Mouse (Mus musculus): ENCODE data around the gene Sh3gl3. TPM values are rescaled to one million over a fixed set of nuclear protein-coding genes. Genes with fewer than 3 reads are reported as not detected.

The Sh3gl3 gene
- under 1 TPM; 0.51 to 0.67 TPM for total RNA-seq (2021)

- no peak for DNase-seq
- intact Hi-C loops (cut with DNase I) = no loop called here
Observed at GRCm38 (mm10) chr7:82173540-82173939, at the start of gene Sh3gl3. Sh3gl3 (plus strand) TSS chr7:82173840.

- no peak for DNase-seq
Observed at GRCm38 (mm10) chr7:82138196-82138595, 35.4 kb upstream of the Sh3gl3 start.

GRCm38 (mm10) chr7:82147151-82147550, 26.5 kb upstream of the Sh3gl3 start:
- intact Hi-C loops (cut with DNase I) = no loop called here
- no peak for DNase-seq

More at GRCm38 (mm10) chr7:82138196-82138595, 35.4 kb upstream of the Sh3gl3 start:
- intact Hi-C loops (cut with DNase I) = no loop called here

- DNase-seq = no peak
- intact Hi-C loops (cut with DNase I) = no loop called here
Observed at GRCm38 (mm10) chr7:82164681-82165080, 9.0 kb upstream of the Sh3gl3 start.

- DNase-seq = peak; percentile 48 to 62
- intact Hi-C loops (cut with DNase I) = no loop called here
Observed at GRCm38 (mm10) chr7:82174571-82175326, 1.1 kb downstream of the Sh3gl3 start.

- no peak for DNase-seq
- intact Hi-C loops (cut with DNase I) = no loop called here
Observed at GRCm38 (mm10) chr7:82175327-82175721, 1.7 kb downstream of the Sh3gl3 start.

GRCm38 (mm10) chr7:82176192-82176591, 2.6 kb downstream of the Sh3gl3 start:
- DNase-seq = no peak
- intact Hi-C loops (cut with DNase I) = no loop called here

GRCm38 (mm10) chr7:82177336-82177735, 3.7 kb downstream of the Sh3gl3 start:
- intact Hi-C loops (cut with DNase I) = no loop called here

GRCm38 (mm10) chr7:82180919-82181318, 7.3 kb downstream of the Sh3gl3 start:
- intact Hi-C loops (cut with DNase I) = no loop called here
- DNase-seq = no peak

More at GRCm38 (mm10) chr7:82177336-82177735, 3.7 kb downstream of the Sh3gl3 start:
- no peak for DNase-seq

GRCm38 (mm10) chr7:82182781-82183180, 9.1 kb downstream of the Sh3gl3 start:
- no peak for DNase-seq
- intact Hi-C loops (cut with DNase I) = no loop called here

GRCm38 (mm10) chr7:82191604-82192003, 18.0 kb downstream of the Sh3gl3 start:
- intact Hi-C loops (cut with DNase I) = no loop called here
- DNase-seq = no peak

- intact Hi-C loops (cut with DNase I) = no loop called here
- no peak for DNase-seq
Observed at GRCm38 (mm10) chr7:82192512-82192911, 18.9 kb downstream of the Sh3gl3 start.

- intact Hi-C loops (cut with DNase I) = no loop called here
- no peak for DNase-seq
Observed at GRCm38 (mm10) chr7:82203111-82203510, 29.5 kb downstream of the Sh3gl3 start.

- DNase-seq = no peak
Observed at GRCm38 (mm10) chr7:82204014-82204784, 30.6 kb downstream of the Sh3gl3 start.

GRCm38 (mm10) chr7:82204975-82205374, 31.3 kb downstream of the Sh3gl3 start:
- intact Hi-C loops (cut with DNase I) = no loop called here
- no peak for DNase-seq

More at GRCm38 (mm10) chr7:82204014-82204784, 30.6 kb downstream of the Sh3gl3 start:
- intact Hi-C loops (cut with DNase I) = no loop called here

GRCm38 (mm10) chr7:82206787-82207186, 33.1 kb downstream of the Sh3gl3 start:
- intact Hi-C loops (cut with DNase I) = no loop called here
- peak; percentile 15 to 18 for DNase-seq

GRCm38 (mm10) chr7:82221380-82221933, 47.8 kb downstream of the Sh3gl3 start:
- intact Hi-C loops (cut with DNase I) = no loop called here
- DNase-seq = no peak

- intact Hi-C loops (cut with DNase I) = no loop called here
- DNase-seq = no peak
Observed at GRCm38 (mm10) chr7:82223906-82224846, 50.5 kb downstream of the Sh3gl3 start.

- intact Hi-C loops (cut with DNase I) = no loop called here
- no peak for DNase-seq
Observed at GRCm38 (mm10) chr7:82233201-82233600, 59.6 kb downstream of the Sh3gl3 start.

Data from heart, postnatal 36 days (tissue).